Mouse (Mus musculus): ENCODE measurements at regions not wholly inside any gene's neighbourhood (a gene's known extent, or its start where the extent isn't known, plus 50 kb on each side); places are given as distances from the start of the nearest gene placed in this dataset.

GRCm38 (mm10) chr14:100458727-100459447 is 174.4 kb upstream of the Klf12 start:
- DNase-seq (ENCODE audit: low spot score) = no peak

- DNase-seq (ENCODE audit: low spot score) = peak; percentile 17
These were observed 173.6 kb upstream of the Klf12 start for GRCm38 (mm10) chr14:100457870-100458726.

- DNase-seq (ENCODE audit: low spot score) = no peak
These were observed 161.7 kb upstream of the Klf12 start for GRCm38 (mm10) chr14:100446130-100446529.

- no peak for DNase-seq (ENCODE audit: low spot score)
These were observed 160.4 kb upstream of the Klf12 start for GRCm38 (mm10) chr14:100444848-100445247.

- DNase-seq (ENCODE audit: low spot score) = no peak
These were observed 159.6 kb upstream of the Klf12 start for GRCm38 (mm10) chr14:100444099-100444498.

GRCm38 (mm10) chr14:100437552-100437951 is 153.1 kb upstream of the Klf12 start:
- DNase-seq (ENCODE audit: low spot score) = no peak

GRCm38 (mm10) chr14:100429662-100430061 is 145.2 kb upstream of the Klf12 start:
- no peak for DNase-seq (ENCODE audit: low spot score)

- no peak for DNase-seq (ENCODE audit: low spot score)
These were observed 141.9 kb upstream of the Klf12 start for GRCm38 (mm10) chr14:100426399-100426798.

GRCm38 (mm10) chr14:100423790-100424189 is 139.3 kb upstream of the Klf12 start:
- DNase-seq (ENCODE audit: low spot score) = no peak

GRCm38 (mm10) chr14:100421666-100422065 is 137.2 kb upstream of the Klf12 start:
- no peak for DNase-seq (ENCODE audit: low spot score)

GRCm38 (mm10) chr14:100415099-100415498 is 130.6 kb upstream of the Klf12 start:
- no peak for DNase-seq (ENCODE audit: low spot score)

- DNase-seq (ENCODE audit: low spot score) = no peak
These were observed 127.7 kb upstream of the Klf12 start for GRCm38 (mm10) chr14:100412211-100412610.

GRCm38 (mm10) chr14:100397191-100397590 is 112.7 kb upstream of the Klf12 start:
- DNase-seq (ENCODE audit: low spot score) = no peak

- no peak for DNase-seq (ENCODE audit: low spot score)
These were observed 90.9 kb upstream of the Klf12 start for GRCm38 (mm10) chr14:100375218-100375983.

- no peak for DNase-seq (ENCODE audit: low spot score)
These were observed 90.2 kb upstream of the Klf12 start for GRCm38 (mm10) chr14:100374494-100375217.

GRCm38 (mm10) chr14:100366234-100366864 is 81.9 kb upstream of the Klf12 start:
- DNase-seq (ENCODE audit: low spot score) = no peak

GRCm38 (mm10) chr14:100362786-100363185 is 78.3 kb upstream of the Klf12 start:
- DNase-seq (ENCODE audit: low spot score) = no peak

GRCm38 (mm10) chr14:100361346-100362029 is 77.0 kb upstream of the Klf12 start:
- peak; percentile 13 for DNase-seq (ENCODE audit: low spot score)

GRCm38 (mm10) chr14:100359881-100360280 is 75.4 kb upstream of the Klf12 start:
- DNase-seq (ENCODE audit: low spot score) = peak; percentile 18

GRCm38 (mm10) chr14:100357131-100357530 is 72.7 kb upstream of the Klf12 start:
- no peak for DNase-seq (ENCODE audit: low spot score)
